Mouse (Mus musculus) midbrain, embryonic 16.5 days (tissue): ENCODE results near the gene Zscan20. TPM values are rescaled to one million over a fixed set of nuclear protein-coding genes. Genes with fewer than 3 reads are reported as not detected.

ENCODE experiments used
- ATAC-seq: fragments of 200-750 bp; cut with Nextera tagmentation; 2 replicates; pipeline ENCODE4 v1.8.0; 2017; ENCODE audit warnings: moderate TSS enrichment
- H3K27ac ChIP-seq: fragments of 300-500 bp; sonication (generic); 2 replicates; pipeline ENCODE4 v1.5.1; 2014; ENCODE audit warnings: mild to moderate bottlenecking, low read length, mixed read lengths
- H3K27me3 ChIP-seq: fragments of 300-500 bp; sonication (generic); 2 replicates; pipeline ENCODE4 v1.6.1; 2014; ENCODE audit warnings: low read depth, low read length, mixed read lengths; ENCODE audit not compliant: control insufficient read depth, insufficient read depth
- H3K36me3 ChIP-seq: fragments of 300-500 bp; sonication (generic); 2 replicates; pipeline ENCODE4 v1.6.1; 2014; ENCODE audit warnings: mild to moderate bottlenecking, low read length, moderate library complexity, mixed read lengths; ENCODE audit not compliant: control insufficient read depth, insufficient read depth
- H3K4me1 ChIP-seq: fragments of 300-500 bp; sonication (generic); 2 replicates; pipeline ENCODE4 v1.6.1; 2014; ENCODE audit warnings: mild to moderate bottlenecking, low read length, mixed read lengths; ENCODE audit not compliant: control insufficient read depth, insufficient read depth
- H3K4me2 ChIP-seq: fragments of 300-500 bp; sonication (generic); 2 replicates; pipeline ENCODE4 v1.6.1; 2014; ENCODE audit warnings: mild to moderate bottlenecking, low read length, mixed read lengths
- H3K4me3 ChIP-seq: fragments of 300-500 bp; sonication (generic); 2 replicates; pipeline ENCODE4 v1.5.1; 2014; ENCODE audit warnings: low read depth, mild to moderate bottlenecking, low read length, moderate library complexity, mixed read lengths
- H3K9ac ChIP-seq: fragments of 300-500 bp; sonication (generic); 2 replicates; pipeline ENCODE4 v1.6.1; 2014; ENCODE audit warnings: low read depth, low read length, mixed read lengths
- H3K9me3 ChIP-seq: fragments of 300-500 bp; sonication (generic); replicated peaks from 2 replicates; pipeline ENCODE4 v1.6.1; 2014; ENCODE audit warnings: mild to moderate bottlenecking, low read length, mixed read lengths; ENCODE audit not compliant: control insufficient read depth, poor library complexity, severe bottlenecking
- WGBS: fragments of 180-500 bp; shearing (Covaris S2); extraction: QIAGEN DNeasy Blood & Tissue Kit; methylation state at CpG from one replicate; pipeline ENCODE4 v1.1.7; 2014; 5-methylcytosine and 5-hydroxymethylcytosine counted together
- polyA plus RNA-seq: library from polyadenylated mRNA; unstranded; fragments of >200 nt; fragmentation: Nextera tagmentation; extraction: Ambion mirVana; gene quantifications from 2 replicates; pipeline ENCODE4 v1.2.1, GENCODE M21; 2015

Zscan20 gene
- polyA plus RNA-seq, 1 experiment from 2014 or later, result 5.3 TPM

DNA sequence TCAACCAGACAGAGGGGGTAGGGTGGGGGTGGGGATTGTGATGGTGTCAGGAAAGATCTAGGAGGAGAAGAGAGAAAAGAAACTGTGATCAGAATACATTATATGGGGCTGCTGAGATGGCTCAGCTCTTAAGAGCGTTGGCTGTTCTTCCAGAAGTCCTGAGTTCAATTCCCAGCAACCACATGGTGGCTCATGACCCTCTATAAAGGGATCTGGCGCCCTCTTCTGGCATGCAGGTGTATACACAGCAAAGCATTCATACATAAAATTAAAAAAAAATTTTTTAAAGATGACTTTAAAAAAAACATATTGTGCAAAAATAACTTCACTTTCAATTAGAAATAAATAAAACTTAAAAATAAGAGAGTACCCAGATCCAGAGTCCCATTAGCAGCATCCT, 66.5 kb downstream of the Zscan20 start:
- Histone ChIP-seq H3K9ac (no peak overlapping the region), H3K27me3 (no peaks in the 10 kb centered on the region), H3K9me3 (no peaks in the 10 kb centered on the region), H3K4me3 (no peak overlapping the region), H3K27ac (no peak overlapping the region), H3K4me2 (no peak overlapping the region), H3K4me1 (no peaks in the 10 kb centered on the region), H3K36me3 (peaks cover 19% of the 10 kb centered on the region)
- no peak for ATAC-seq
- 26% methylated on average over 2 of the region's 2 CpGs for WGBS

Other genes starting within 250 kb of the Zscan20 start
- 1.9 and 4.1 TPM in 2 replicates for gene Tlr12, start 8.5 kb upstream of the Zscan20 start, polyA plus RNA-seq
- 19.5 and 22.6 TPM in 2 replicates for gene Phc2, start 44.6 kb upstream of the Zscan20 start, polyA plus RNA-seq
- gene A3galt2, start 145.3 kb upstream of the Zscan20 start, polyA plus RNA-seq, result 0.14 and 0.29 TPM in 2 replicates
- 30.8 and 32.8 TPM in 2 replicates for gene Zfp362, start 195.9 kb upstream of the Zscan20 start, polyA plus RNA-seq